Mouse (Mus musculus) MEL (cell line): ENCODE data around the gene Npm1. TPM values are rescaled to one million over a fixed set of nuclear protein-coding genes. Genes with fewer than 3 reads are reported as not detected.

Source experiments
- DNase-seq: peaks from one replicate; pipeline ENCODE4 v3.0.0; 2011; ENCODE audit warnings: low read depth, low spot score
- H3K27ac ChIP-seq: 2 replicates; pipeline ENCODE4 v1.5.1; 2012; ENCODE audit warnings: low read depth, mild to moderate bottlenecking, control low read depth, low read length, moderate library complexity; ENCODE audit not compliant: control insufficient read depth
- H3K27me3 ChIP-seq, 2 experiments: fragments of 150-350 bp in 1 of 2; sonication (generic) in 1 of 2; 2 replicates each; pipeline ENCODE4 v1.6.1; 2012; ENCODE audit warnings: low read length in 2 of 2, mild to moderate bottlenecking in 2 of 2, improper control_type of control experiment in 1 of 2, moderate library complexity in 1 of 2; ENCODE audit not compliant: insufficient read depth in 2 of 2, control insufficient read depth in 1 of 2
- H3K36me3 ChIP-seq, 2 experiments: 2 replicates each; pipeline ENCODE4 v1.6.1; 2012 to 2014; ENCODE audit warnings: low read length in 2 of 2, improper control_type of control experiment in 1 of 2, inconsistent platforms in 1 of 2, mild to moderate bottlenecking in 1 of 2; ENCODE audit not compliant: insufficient read depth in 2 of 2, control insufficient read depth in 1 of 2
- H3K4me1 ChIP-seq, 2 experiments: fragments of 150-350 bp in 1 of 2; sonication (generic) in 1 of 2; 2 replicates each; pipeline ENCODE4 v1.6.1; 2012; ENCODE audit warnings: low read length in 2 of 2, improper control_type of control experiment in 1 of 2, mild to moderate bottlenecking in 1 of 2; ENCODE audit not compliant: insufficient read depth in 2 of 2, control insufficient read depth in 1 of 2
- H3K4me3 ChIP-seq, 2 experiments: fragments of 150-350 bp in 1 of 2; sonication (generic) in 1 of 2; 2 replicates each; pipeline ENCODE4 v1.5.1; 2012; ENCODE audit warnings: low read depth in 2 of 2, low read length in 2 of 2, mild to moderate bottlenecking in 2 of 2, moderate library complexity in 2 of 2, control low read depth in 1 of 2, improper control_type of control experiment in 1 of 2; ENCODE audit not compliant: control insufficient read depth in 1 of 2, insufficient read depth in 1 of 2
- H3K79me2 ChIP-seq: 2 replicates; pipeline ENCODE4 v1.6.1; 2012; ENCODE audit warnings: mild to moderate bottlenecking, low read length, moderate library complexity; ENCODE audit not compliant: control insufficient read depth, poor library complexity, insufficient read depth
- H3K9ac ChIP-seq: 2 replicates; pipeline ENCODE4 v1.6.1; 2012; ENCODE audit warnings: low read depth, mild to moderate bottlenecking, control low read depth, low read length, moderate library complexity; ENCODE audit not compliant: control insufficient read depth, poor library complexity, severe bottlenecking
- H3K9me3 ChIP-seq: fragments of 150-350 bp; sonication (generic); replicated peaks from 2 replicates; pipeline ENCODE4 v1.6.1; 2012; ENCODE audit warnings: mild to moderate bottlenecking, low read length, improper control_type of control experiment, moderate library complexity; ENCODE audit not compliant: insufficient read depth
- CHD1 ChIP-seq: IDR thresholded peaks from 2 replicates; pipeline ENCODE4 v1.6.1; 2012; ENCODE audit warnings: low read depth, mild to moderate bottlenecking, inconsistent platforms, low read length, improper control_type of control experiment
- CHD2 ChIP-seq: IDR thresholded peaks from 2 replicates; pipeline ENCODE4 v1.6.1; 2011; ENCODE audit warnings: low read length, improper control_type of control experiment
- CTCF ChIP-seq, 3 experiments: IDR thresholded peaks in 2 of 3; conservative IDR thresholded peaks in 1 of 3; 2 replicates each; pipeline ENCODE4 v1.5.1; 2011 to 2012; ENCODE audit warnings: low read length in 3 of 3, low read depth in 2 of 3, mild to moderate bottlenecking in 2 of 3, improper control_type of control experiment in 1 of 3, inconsistent platforms in 1 of 3, mixed read lengths in 1 of 3, moderate library complexity in 1 of 3; ENCODE audit not compliant: control insufficient read depth in 1 of 3, insufficient read depth in 1 of 3, poor library complexity in 1 of 3, severe bottlenecking in 1 of 3
- EP300 ChIP-seq, 2 experiments: IDR thresholded peaks; 2 replicates each; pipeline ENCODE4 v1.6.1; 2011; ENCODE audit warnings: improper control_type of control experiment in 2 of 2, low read length in 2 of 2, low read depth in 1 of 2, mild to moderate bottlenecking in 1 of 2
- GABPA ChIP-seq: IDR thresholded peaks from 2 replicates; pipeline ENCODE4 v1.6.1; 2012; ENCODE audit warnings: low read depth, mild to moderate bottlenecking, inconsistent platforms, low read length, improper control_type of control experiment, moderate library complexity
- HCFC1 ChIP-seq: IDR thresholded peaks from 2 replicates; pipeline ENCODE4 v1.6.1; 2012; ENCODE audit warnings: low read depth, mild to moderate bottlenecking, inconsistent platforms, low read length, improper control_type of control experiment, moderate library complexity
- JUND ChIP-seq: IDR thresholded peaks from 2 replicates; pipeline ENCODE4 v1.6.1; 2011; ENCODE audit warnings: low read depth, mild to moderate bottlenecking, improper control_type of control experiment, low read length
- MAX ChIP-seq: IDR thresholded peaks from 2 replicates; pipeline ENCODE4 v1.6.1; 2011; ENCODE audit warnings: low read length, improper control_type of control experiment
- MEF2A ChIP-seq: IDR thresholded peaks from 2 replicates; pipeline ENCODE4 v1.6.1; 2014; ENCODE audit warnings: low read depth, mild to moderate bottlenecking, inconsistent platforms, low read length, improper control_type of control experiment; ENCODE audit not compliant: poor library complexity, insufficient replicate concordance, severe bottlenecking; ENCODE audit errors: extremely low read depth
- MXI1 ChIP-seq: IDR thresholded peaks from 2 replicates; pipeline ENCODE4 v1.6.1; 2011; ENCODE audit warnings: mild to moderate bottlenecking, low read depth, low read length, improper control_type of control experiment
- NRF1 ChIP-seq: IDR thresholded peaks from 2 replicates; pipeline ENCODE4 v1.6.1; 2014; ENCODE audit warnings: low read depth, mild to moderate bottlenecking, inconsistent platforms, low read length, improper control_type of control experiment, moderate library complexity; ENCODE audit not compliant: poor library complexity, insufficient read depth, severe bottlenecking
- POLR2A ChIP-seq, 2 experiments: IDR thresholded peaks; 2 replicates each; pipeline ENCODE4 v1.6.1; 2011 to 2012; ENCODE audit warnings: low read length in 2 of 2, mild to moderate bottlenecking in 2 of 2, control low read depth in 1 of 2, improper control_type of control experiment in 1 of 2, low read depth in 1 of 2, moderate library complexity in 1 of 2; ENCODE audit not compliant: control insufficient read depth in 1 of 2, insufficient read depth in 1 of 2, poor library complexity in 1 of 2
- POLR2AphosphoS5 ChIP-seq: IDR thresholded peaks from 2 replicates; pipeline ENCODE4 v1.6.1; 2012; ENCODE audit warnings: low read depth, borderline replicate concordance, mild to moderate bottlenecking, inconsistent platforms, low read length, moderate library complexity, mixed read lengths
- RAD21 ChIP-seq: IDR thresholded peaks from 2 replicates; pipeline ENCODE4 v1.6.1; 2011; ENCODE audit warnings: mild to moderate bottlenecking, low read depth, low read length, improper control_type of control experiment
- RCOR1 ChIP-seq: IDR thresholded peaks from 2 replicates; pipeline ENCODE4 v1.6.1; 2012; ENCODE audit warnings: low read depth, mild to moderate bottlenecking, inconsistent platforms, low read length, improper control_type of control experiment
- TBP ChIP-seq: IDR thresholded peaks from 2 replicates; pipeline ENCODE4 v1.8.0; 2011; ENCODE audit warnings: low read depth, low read length, improper control_type of control experiment
- TCF12 ChIP-seq: IDR thresholded peaks from 2 replicates; pipeline ENCODE4 v1.6.1; 2014; ENCODE audit warnings: low read depth, mild to moderate bottlenecking, inconsistent platforms, low read length, improper control_type of control experiment, moderate library complexity
- USF1 ChIP-seq: IDR thresholded peaks from 2 replicates; pipeline ENCODE4 v1.6.1; 2014; ENCODE audit warnings: low read depth, mild to moderate bottlenecking, inconsistent platforms, low read length, improper control_type of control experiment, moderate library complexity
- ZNF384 ChIP-seq: IDR thresholded peaks from 2 replicates; pipeline ENCODE4 v1.6.1; 2012; ENCODE audit warnings: low read depth, mild to moderate bottlenecking, inconsistent platforms, low read length, improper control_type of control experiment
- polyA plus RNA-seq, 2 experiments: library from polyadenylated mRNA; stranded (reverse) in 1 of 2; unstranded in 1 of 2; fragments of >175 nt in 1 of 2; fragments of >200 nt in 1 of 2; gene quantifications; 2 replicates each; pipeline versions ENCODE4 v1.2.1 to v1.2.4; 2012; ENCODE audit warnings: low replicate concordance in 2 of 2, low read depth in 1 of 2; ENCODE audit not compliant: insufficient read length in 2 of 2, insufficient read depth in 1 of 2, missing spikeins in 1 of 2
- total RNA-seq: library from RNA; depleted of rRNA; stranded (reverse); fragments of 300-350 nt; gene quantifications from 2 replicates; pipeline ENCODE4 v1.2.3, GENCODE M21; 2012

Gene Npm1
- total and polyA plus RNA-seq, 3 experiments, result 839 to 4,033 (median 3,244) TPM

GRCm38 (mm10) chr11:33207411-33207810 lies 44.4 kb upstream of the Npm1 start:
- no peaks in the 10 kb centered on the region for H3K36me3 ChIP-seq
- H3K9me3 ChIP-seq, result no peaks in the 10 kb centered on the region
- TF ChIP-seq POLR2A (IDR thresholded peaks at IDR 0.05; ENCODE audit: control insufficient read depth in 1 of 2, insufficient read depth in 1 of 2, low read depth in 1 of 2, low read length in 2 of 2, poor library complexity in 1 of 2) (no peak), MXI1 (no peak), NRF1 (no peak), TCF12 (no peak), EP300 (IDR thresholded peaks at IDR 0.05; ENCODE audit: low read depth in 1 of 2, low read length in 2 of 2) (no peak), CTCF (IDR thresholded peaks at IDR 0.05 in 2 of 3, conservative IDR thresholded peaks at IDR 0.05 in 1 of 3; ENCODE audit: control insufficient read depth in 1 of 3, insufficient read depth in 1 of 3, low read depth in 2 of 3, low read length in 3 of 3, poor library complexity in 1 of 3, severe bottlenecking in 1 of 3) (no peak), TBP (no peak), JUND (no peak), MEF2A (no peak), RAD21 (no peak), ZNF384 (no peak), GABPA (no peak), CHD1 (no peak)
- no peak for DNase-seq
- no peaks in the 10 kb centered on the region for H3K79me2 ChIP-seq
- no peak overlapping the region for H3K4me3 ChIP-seq
- H3K4me1 ChIP-seq, result no peaks in the 10 kb centered on the region
- H3K27me3 ChIP-seq, result no peaks in the 10 kb centered on the region
- no peak overlapping the region for H3K27ac ChIP-seq
- H3K9ac ChIP-seq, result no peak overlapping the region

GRCm38 (mm10) chr11:33204966-33205365 lies 42.0 kb upstream of the Npm1 start:
- DNase-seq, result no peak
- Histone ChIP-seq H3K9me3 (no peaks in the 10 kb centered on the region), H3K9ac (no peak overlapping the region), H3K27ac (no peak overlapping the region), H3K79me2 (no peaks in the 10 kb centered on the region), H3K36me3 (no peaks in the 10 kb centered on the region), H3K4me1 (no peaks in the 10 kb centered on the region), H3K4me3 (no peak overlapping the region), H3K27me3 (no peaks in the 10 kb centered on the region)
- TF ChIP-seq MAX (no peak), CHD2 (no peak), HCFC1 (no peak), RCOR1 (no peak), NRF1 (no peak), MEF2A (no peak), TCF12 (no peak), USF1 (no peak), POLR2AphosphoS5 (no peak), JUND (no peak)
